Mouse (Mus musculus) liver, postnatal 0 days (tissue): Measurements from ENCODE around the gene Ovol2.

Experiments
- CTCF ChIP-seq: sonication (generic); IDR thresholded peaks from 2 replicates; pipeline ENCODE4 v1.5.1; 2016; ENCODE audit warnings: antibody characterized with exemption, low read depth
- EP300 ChIP-seq: IDR thresholded peaks from 2 replicates; pipeline ENCODE4 v1.6.1; 2016; ENCODE audit warnings: antibody characterized with exemption, low read depth, mild to moderate bottlenecking

GRCm38 (mm10) chr2:144352843-144353242, 20.9 kb upstream of the Ovol2 start:
- no peak for TF ChIP-seq CTCF
- no peak for TF ChIP-seq EP300
